Mouse (Mus musculus) liver, embryonic 12.5 days (tissue): ENCODE results near the gene Efnb2. TPM values are rescaled to one million over a fixed set of nuclear protein-coding genes. Genes with fewer than 3 reads are reported as not detected.

Source experiments
- ATAC-seq: fragments of 200-750 bp; cut with Nextera tagmentation; 2 replicates; pipeline ENCODE4 v1.8.0; 2017; ENCODE audit warnings: moderate number of reproducible peaks, mild to moderate bottlenecking, moderate library complexity
- H3K27ac ChIP-seq: fragments of 300-500 bp; sonication (generic); 2 replicates; pipeline ENCODE4 v1.5.1; 2016; ENCODE audit warnings: mild to moderate bottlenecking
- H3K27me3 ChIP-seq: fragments of 300-500 bp; sonication (generic); replicated peaks from 2 replicates; pipeline ENCODE4 v1.6.1; 2016; ENCODE audit warnings: mild to moderate bottlenecking, moderate library complexity
- H3K36me3 ChIP-seq: fragments of 300-500 bp; sonication (generic); 2 replicates; pipeline ENCODE4 v1.6.1; 2016; ENCODE audit warnings: mild to moderate bottlenecking, moderate library complexity
- H3K4me1 ChIP-seq: fragments of 300-500 bp; sonication (generic); 2 replicates; pipeline ENCODE4 v1.6.1; 2016
- H3K4me2 ChIP-seq: fragments of 300-500 bp; sonication (generic); 2 replicates; pipeline ENCODE4 v1.6.1; 2016; ENCODE audit warnings: mild to moderate bottlenecking, moderate library complexity
- H3K4me3 ChIP-seq: fragments of 300-500 bp; sonication (generic); 2 replicates; pipeline ENCODE4 v1.5.1; 2016; ENCODE audit warnings: mild to moderate bottlenecking, moderate library complexity
- H3K9ac ChIP-seq: fragments of 300-500 bp; sonication (generic); 2 replicates; pipeline ENCODE4 v1.6.1; 2016; ENCODE audit warnings: mild to moderate bottlenecking, moderate library complexity
- H3K9me3 ChIP-seq: fragments of 300-500 bp; sonication (generic); replicated peaks from 2 replicates; pipeline ENCODE4 v1.6.1; 2016; ENCODE audit warnings: mild to moderate bottlenecking, moderate library complexity
- WGBS: fragments of 180-500 bp; shearing (Covaris S2); methylation state at CpG from one replicate; pipeline ENCODE4 v1.1.7; 2016; ENCODE audit not compliant: insufficient replicate concordance; 5-methylcytosine and 5-hydroxymethylcytosine counted together
- polyA plus RNA-seq: library from polyadenylated mRNA; unstranded; fragments of >200 nt; fragmentation: Nextera tagmentation; extraction: Ambion mirVana; gene quantifications from 2 replicates; pipeline ENCODE4 v1.2.1, GENCODE M21; 2016

Efnb2 gene
- polyA plus RNA-seq, 1 experiment from 2014 or later, result 2.8 TPM

- Histone ChIP-seq H3K4me2 (no peak overlapping the region), H3K27ac (no peak overlapping the region), H3K27me3 (no peaks in the 10 kb centered on the region), H3K36me3 (peaks cover 4% of the 10 kb centered on the region; the same call in 1 of the 2 replicates), H3K4me1 (no peaks in the 10 kb centered on the region), H3K9me3 (no peaks in the 10 kb centered on the region), H3K9ac (no peak overlapping the region), H3K4me3 (no peak overlapping the region)
- no peak for ATAC-seq
- WGBS, result 14% methylated on average over 8 of the region's 8 CpGs
Observed at GRCm38 (mm10) chr8:8623486-8623885, 37.6 kb downstream of the Efnb2 start.

- no peak overlapping the region for H3K4me3 ChIP-seq
- 83% methylated on average over 3 of the region's 3 CpGs for WGBS
- H3K27me3 ChIP-seq, result no peaks in the 10 kb centered on the region
- peaks cover 4% of the 10 kb centered on the region; the same call in 1 of the 2 replicates for H3K36me3 ChIP-seq
- no peak overlapping the region for H3K27ac ChIP-seq
- H3K4me2 ChIP-seq, result no peak overlapping the region
- H3K9me3 ChIP-seq, result no peaks in the 10 kb centered on the region
- ATAC-seq, result no peak
- no peak overlapping the region for H3K9ac ChIP-seq
- no peaks in the 10 kb centered on the region for H3K4me1 ChIP-seq
Observed at GRCm38 (mm10) chr8:8622476-8622875, 38.6 kb downstream of the Efnb2 start.

GRCm38 (mm10) chr8:8622031-8622430 is 39.0 kb downstream of the Efnb2 start:
- no peak for ATAC-seq
- Histone ChIP-seq H3K9ac (no peak overlapping the region), H3K4me2 (no peak overlapping the region), H3K9me3 (no peaks in the 10 kb centered on the region), H3K4me3 (no peak overlapping the region), H3K36me3 (peaks cover 4% of the 10 kb centered on the region; the same call in 1 of the 2 replicates), H3K27me3 (no peaks in the 10 kb centered on the region), H3K4me1 (no peaks in the 10 kb centered on the region), H3K27ac (no peak overlapping the region)
- WGBS, result 81% methylated on average over 12 of the region's 12 CpGs

DNA sequence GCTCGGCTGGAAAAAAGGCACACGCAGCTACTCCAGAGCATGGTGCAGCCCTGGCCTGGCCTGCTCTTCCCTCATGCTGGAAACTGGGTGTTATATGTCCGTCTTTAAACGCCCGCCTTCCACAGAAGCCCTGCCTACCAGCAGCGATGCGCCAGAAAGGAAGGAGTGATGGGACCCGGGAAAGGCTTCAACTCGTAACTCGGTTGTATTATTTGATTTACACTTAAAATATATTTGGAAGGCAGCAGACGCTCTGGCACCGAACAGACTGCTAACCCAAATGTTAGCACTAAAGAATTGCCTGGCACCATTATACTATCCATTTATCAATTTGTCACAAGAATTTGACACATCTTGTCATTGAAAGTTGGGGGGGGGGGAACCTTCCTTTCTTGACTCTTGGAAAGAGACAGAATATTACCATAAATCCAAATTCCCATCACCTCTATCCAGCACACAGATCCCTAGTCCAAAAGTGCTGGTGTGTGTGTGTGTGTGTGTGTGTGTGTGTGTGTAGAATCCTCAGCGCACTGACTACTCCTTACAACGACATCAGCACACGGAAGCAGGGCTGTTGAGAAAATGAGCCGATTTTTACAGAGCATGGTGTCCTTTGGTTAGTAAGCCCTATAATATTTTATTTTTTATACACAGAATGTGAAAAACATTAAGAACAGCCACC is 39.7 kb downstream of the Efnb2 start:
- peaks cover 4% of the 10 kb centered on the region; the same call in 1 of the 2 replicates for H3K36me3 ChIP-seq
- H3K4me1 ChIP-seq, result no peaks in the 10 kb centered on the region
- H3K4me3 ChIP-seq, result no peak overlapping the region
- H3K9ac ChIP-seq, result no peak overlapping the region
- WGBS, result 83% methylated on average over 16 of the region's 16 CpGs
- H3K9me3 ChIP-seq, result no peaks in the 10 kb centered on the region
- H3K27ac ChIP-seq, result no peak overlapping the region
- ATAC-seq, result no peak
- H3K4me2 ChIP-seq, result no peak overlapping the region
- no peaks in the 10 kb centered on the region for H3K27me3 ChIP-seq

- Histone ChIP-seq H3K36me3 (peaks cover 4% of the 10 kb centered on the region; the same call in 1 of the 2 replicates), H3K9ac (no peak overlapping the region), H3K27ac (no peak overlapping the region), H3K4me2 (no peak overlapping the region), H3K9me3 (no peaks in the 10 kb centered on the region), H3K4me1 (no peaks in the 10 kb centered on the region), H3K27me3 (no peaks in the 10 kb centered on the region), H3K4me3 (no peak overlapping the region)
- 82% methylated on average over 21 of the region's 21 CpGs for WGBS
- no peak for ATAC-seq
Observed at GRCm38 (mm10) chr8:8620536-8620935, 40.5 kb downstream of the Efnb2 start.

DNA sequence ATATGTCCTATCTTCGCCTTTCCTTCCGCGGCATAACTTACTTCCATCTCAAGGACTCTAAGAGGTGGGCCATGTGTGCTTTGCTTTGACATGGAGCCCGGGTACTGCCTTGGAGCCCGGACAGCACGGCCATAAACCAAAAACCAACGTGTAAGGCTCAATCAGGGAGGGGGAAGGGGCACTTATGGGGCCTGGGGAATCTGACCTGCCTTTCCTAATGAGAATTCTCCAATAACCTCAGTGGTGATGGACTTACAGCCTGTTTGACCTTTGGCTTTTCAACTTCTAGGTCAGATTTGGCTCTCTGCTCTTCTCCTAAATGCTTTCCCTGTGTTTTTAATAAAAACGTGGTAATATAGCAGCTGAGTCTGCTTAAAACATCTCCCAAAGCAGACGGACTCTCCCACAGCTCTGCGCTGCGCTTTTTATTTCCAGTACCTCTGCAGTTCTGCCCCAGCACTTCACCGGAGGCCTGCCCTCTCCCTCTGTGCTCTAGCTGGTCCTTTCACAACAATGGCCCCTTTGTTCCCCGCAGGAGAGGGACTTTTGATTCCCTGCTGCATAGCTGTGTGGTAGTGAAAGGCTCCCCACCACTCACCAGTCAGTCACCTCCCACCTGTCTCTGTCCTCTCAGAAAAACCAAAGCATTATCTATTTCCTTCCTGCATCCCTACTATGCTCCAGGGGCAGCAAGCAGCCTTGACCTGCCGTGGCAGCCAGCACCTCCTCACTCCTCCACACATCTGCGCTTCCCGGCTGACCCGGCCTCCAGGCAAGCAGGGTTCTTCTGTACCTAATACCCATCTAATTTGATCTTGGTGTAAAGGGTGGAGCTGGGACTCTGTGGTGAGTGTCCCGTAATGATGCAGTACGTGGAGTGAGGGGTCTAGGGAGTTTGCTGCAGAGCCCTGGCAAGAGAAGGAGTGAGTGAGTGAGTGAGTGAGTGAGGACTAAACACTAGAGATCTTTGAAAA is 41.5 kb downstream of the Efnb2 start:
- no peak for ATAC-seq
- H3K36me3 ChIP-seq, result peaks cover 4% of the 10 kb centered on the region; the same call in 1 of the 2 replicates
- WGBS, result 66% methylated on average over 19 of the region's 19 CpGs

DNA sequence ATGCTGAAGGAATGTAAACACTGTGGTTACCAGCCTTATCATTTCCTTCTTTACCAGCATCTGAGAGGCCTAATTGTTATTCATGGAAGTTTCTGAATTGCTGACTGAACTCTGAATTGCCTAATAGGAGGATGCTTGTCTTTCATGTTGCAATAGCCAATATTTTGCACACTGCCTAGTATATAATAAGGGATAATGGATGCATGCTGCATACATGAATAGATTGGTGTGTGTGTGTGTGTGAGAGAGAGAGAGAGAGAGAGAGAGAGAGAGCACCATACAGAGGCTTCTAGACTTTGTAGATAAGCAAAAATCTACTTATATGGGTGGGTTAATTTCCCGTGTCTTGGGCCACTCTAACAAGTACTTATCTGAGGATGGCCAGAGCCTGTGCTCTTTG is 47.2 kb downstream of the Efnb2 start:
- no peak overlapping the region for H3K27ac ChIP-seq
- 0 out of 2 replicates have a peak, but pooled peaks cover 6% of the 10 kb centered on the region for H3K4me1 ChIP-seq
- no peaks in the 10 kb centered on the region for H3K9me3 ChIP-seq
- no peaks in the 10 kb centered on the region for H3K36me3 ChIP-seq
- no peaks in the 10 kb centered on the region for H3K27me3 ChIP-seq
- no peak overlapping the region for H3K4me3 ChIP-seq
- no peak overlapping the region for H3K4me2 ChIP-seq
- WGBS, result 18% methylated on average over 1 of the region's 1 CpGs
- no peak for ATAC-seq
- no peak overlapping the region for H3K9ac ChIP-seq

More for the DNA sequence above, 41.5 kb downstream of the Efnb2 start:
- Histone ChIP-seq H3K27ac (no peak overlapping the region), H3K4me1 (no peaks in the 10 kb centered on the region), H3K9me3 (no peaks in the 10 kb centered on the region), H3K4me2 (no peak overlapping the region), H3K27me3 (no peaks in the 10 kb centered on the region), H3K9ac (no peak overlapping the region), H3K4me3 (no peak overlapping the region)

DNA sequence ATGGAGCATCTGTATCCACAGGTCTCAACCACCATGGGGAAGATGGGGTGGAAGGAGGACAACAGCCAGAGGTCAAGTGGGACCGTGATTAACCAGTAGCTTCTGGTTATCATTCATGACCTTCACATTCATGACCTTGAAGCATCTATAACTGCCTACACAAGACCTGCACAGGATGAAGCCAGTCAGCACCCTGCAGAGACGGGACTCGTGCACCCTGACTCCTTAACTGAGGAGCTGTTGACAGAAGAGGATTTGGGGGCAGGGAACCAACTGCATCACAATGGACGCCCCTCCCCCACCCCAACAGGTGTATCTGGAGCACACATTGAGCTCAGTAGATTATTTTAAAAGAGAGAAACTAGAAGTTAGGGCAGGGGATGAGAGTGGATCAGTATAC is 49.1 kb downstream of the Efnb2 start:
- H3K9me3 ChIP-seq, result no peaks in the 10 kb centered on the region
- 60% methylated on average over 4 of the region's 4 CpGs for WGBS
- 0 out of 2 replicates have a peak, but pooled peaks cover 6% of the 10 kb centered on the region for H3K4me1 ChIP-seq
- no peaks in the 10 kb centered on the region for H3K36me3 ChIP-seq
- no peak overlapping the region for H3K4me2 ChIP-seq
- H3K9ac ChIP-seq, result no peak overlapping the region
- ATAC-seq, result no peak
- no peak overlapping the region for H3K27ac ChIP-seq
- H3K4me3 ChIP-seq, result no peak overlapping the region
- H3K27me3 ChIP-seq, result no peaks in the 10 kb centered on the region

DNA sequence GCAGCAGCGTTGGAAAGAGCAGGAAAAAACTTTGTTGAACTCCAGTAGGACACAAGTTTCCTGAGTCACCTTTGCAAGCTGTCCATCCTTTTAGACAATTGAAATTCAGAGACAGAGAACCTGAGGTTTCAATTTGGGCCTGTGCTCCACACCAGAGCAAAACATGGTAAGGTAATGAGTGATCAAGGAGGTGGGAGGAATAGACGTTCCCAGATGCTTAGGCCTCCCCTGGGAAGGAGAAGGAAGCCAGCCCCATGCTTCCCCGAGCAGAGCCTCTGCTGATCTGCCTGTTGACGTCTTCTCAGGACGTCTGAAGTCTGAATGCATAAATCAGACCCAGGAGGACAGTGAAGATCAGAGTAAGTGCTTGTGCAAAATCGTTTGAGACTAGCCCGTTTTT is 51.3 kb downstream of the Efnb2 start:
- Histone ChIP-seq H3K9me3 (no peaks in the 10 kb centered on the region), H3K36me3 (no peaks in the 10 kb centered on the region), H3K9ac (no peak overlapping the region), H3K27me3 (no peaks in the 10 kb centered on the region), H3K4me2 (no peak overlapping the region), H3K4me3 (no peak overlapping the region), H3K4me1 (0 out of 2 replicates have a peak, but pooled peaks cover 6% of the 10 kb centered on the region), H3K27ac (no peak overlapping the region)
- no peak for ATAC-seq
- WGBS, result 27% methylated on average over 7 of the region's 7 CpGs

GRCm38 (mm10) chr8:8609141-8609540 is 51.9 kb downstream of the Efnb2 start:
- Histone ChIP-seq H3K4me3 (no peak overlapping the region), H3K9ac (no peak overlapping the region), H3K4me2 (no peak overlapping the region), H3K4me1 (0 out of 2 replicates have a peak, but pooled peaks cover 6% of the 10 kb centered on the region), H3K27me3 (no peaks in the 10 kb centered on the region), H3K36me3 (no peaks in the 10 kb centered on the region), H3K9me3 (no peaks in the 10 kb centered on the region), H3K27ac (no peak overlapping the region)
- no peak for ATAC-seq
- WGBS, result 38% methylated on average over 5 of the region's 5 CpGs

DNA sequence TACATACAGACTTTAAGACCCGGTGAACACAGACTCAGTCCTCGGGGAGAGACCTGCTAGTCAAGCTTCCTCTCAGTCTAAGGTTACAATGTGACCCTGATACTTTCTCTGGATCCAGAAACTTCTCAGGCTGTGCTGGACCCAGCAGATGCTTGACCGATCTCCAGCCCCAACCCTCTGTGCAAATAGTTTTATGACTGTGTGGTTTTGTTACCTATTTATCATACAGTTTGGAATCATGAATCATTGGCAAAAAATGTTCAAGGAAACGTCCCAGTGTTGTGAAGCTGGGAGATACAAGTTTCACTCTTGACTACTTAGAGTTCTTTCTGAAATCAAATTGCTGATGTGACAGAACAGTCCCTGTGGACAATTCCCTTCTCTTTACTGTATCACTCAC is 55.4 kb downstream of the Efnb2 start:
- H3K9ac ChIP-seq, result no peak overlapping the region
- H3K4me2 ChIP-seq, result no peak overlapping the region
- H3K4me1 ChIP-seq, result 0 out of 2 replicates have a peak, but pooled peaks cover 4% of the 10 kb centered on the region
- H3K27ac ChIP-seq, result no peak overlapping the region
- no peak overlapping the region for H3K4me3 ChIP-seq
- no peaks in the 10 kb centered on the region for H3K9me3 ChIP-seq
- H3K27me3 ChIP-seq, result no peaks in the 10 kb centered on the region
- ATAC-seq, result no peak
- no peaks in the 10 kb centered on the region for H3K36me3 ChIP-seq
- 60% methylated on average over 4 of the region's 4 CpGs for WGBS

DNA sequence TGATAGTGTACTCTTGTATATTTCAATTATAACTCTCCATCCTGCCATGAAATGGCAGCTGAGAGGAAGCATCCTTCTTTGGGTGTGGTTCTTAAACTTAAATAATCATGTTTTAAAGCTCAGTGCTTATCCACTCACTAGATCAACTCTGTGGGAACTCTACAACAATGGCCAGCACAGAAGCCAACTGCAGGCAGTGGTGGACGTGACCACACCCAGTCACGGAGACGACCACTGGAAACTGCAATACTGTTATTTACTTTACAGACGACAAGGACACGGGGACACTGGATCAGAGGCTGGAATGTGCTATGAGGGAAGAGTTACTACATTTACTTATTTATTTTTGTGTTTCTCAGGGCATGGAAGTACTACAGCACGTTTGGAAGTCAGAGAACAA is 57.2 kb downstream of the Efnb2 start:
- ATAC-seq, result no peak
- Histone ChIP-seq H3K36me3 (no peaks in the 10 kb centered on the region), H3K27me3 (no peaks in the 10 kb centered on the region), H3K4me2 (no peak overlapping the region), H3K9me3 (no peaks in the 10 kb centered on the region), H3K4me3 (no peak overlapping the region), H3K27ac (no peak overlapping the region), H3K9ac (no peak overlapping the region), H3K4me1 (no peaks in the 10 kb centered on the region)
- WGBS, result 52% methylated on average over 6 of the region's 6 CpGs
